Mouse (Mus musculus): ENCODE data around the gene Ipo7.

GRCm38 (mm10) chr7:110085217-110085616 lies 67.1 kb downstream of the Ipo7 start:
- no peak for TF ChIP-seq CTCF (IDR thresholded peaks at IDR 0.05; ENCODE audit: control insufficient read depth, insufficient read depth, insufficient replicate concordance, low read depth, low read length)
- TF ChIP-seq POLR2A (IDR thresholded peaks at IDR 0.05; ENCODE audit: control insufficient read depth, low read depth, low read length): no peak
